Mouse (Mus musculus) thymus, adult 2 months (tissue): ENCODE measurements around the gene Ankrd44. TPM values are rescaled to one million over a fixed set of nuclear protein-coding genes. Genes with fewer than 3 reads are reported as not detected.

Experiments
- DNase-seq: peaks from one replicate; pipeline ENCODE4 v3.0.0; 2021
- H3K27ac ChIP-seq: fragments of 200-500 bp; 2 replicates; pipeline ENCODE4 v1.5.1; 2012; ENCODE audit warnings: low read length, control low read depth; ENCODE audit not compliant: control insufficient read depth, insufficient read depth
- H3K27me3 ChIP-seq: fragments of 200-500 bp; 2 replicates; pipeline ENCODE4 v1.6.1; 2012; ENCODE audit warnings: mild to moderate bottlenecking, low read length, moderate library complexity, mixed read lengths; ENCODE audit not compliant: control insufficient read depth, insufficient read depth
- H3K36me3 ChIP-seq: fragments of 200-500 bp; 2 replicates; pipeline ENCODE4 v1.6.1; 2012; ENCODE audit warnings: mild to moderate bottlenecking, low read length, moderate library complexity; ENCODE audit not compliant: control insufficient read depth, insufficient read depth
- H3K4me1 ChIP-seq: fragments of 200-500 bp; replicated peaks from 2 replicates; pipeline ENCODE4 v1.6.1; 2012; ENCODE audit warnings: low read length; ENCODE audit not compliant: control insufficient read depth, insufficient read depth
- H3K4me3 ChIP-seq: fragments of 200-500 bp; 2 replicates; pipeline ENCODE4 v1.5.1; 2012; ENCODE audit warnings: mild to moderate bottlenecking, low read length, control low read depth, moderate library complexity; ENCODE audit not compliant: control insufficient read depth, insufficient read depth
- CTCF ChIP-seq: fragments of 200-500 bp; IDR thresholded peaks from 2 replicates; pipeline ENCODE4 v1.5.1; 2012; ENCODE audit warnings: mild to moderate bottlenecking, control low read depth, low read length, moderate library complexity, borderline replicate concordance; ENCODE audit not compliant: control insufficient read depth, poor library complexity, insufficient read depth; ENCODE audit errors: extremely low read depth
- POLR2A ChIP-seq: fragments of 200-500 bp; IDR thresholded peaks from 2 replicates; pipeline ENCODE4 v1.6.1; 2012; ENCODE audit warnings: mild to moderate bottlenecking, low read length, control low read depth, moderate library complexity; ENCODE audit not compliant: control insufficient read depth, poor library complexity, insufficient read depth; ENCODE audit errors: extremely low read depth
- WGBS: fragments of 180-500 bp; shearing (Covaris S2); methylation state at CpG from one replicate; pipeline ENCODE4 v1.1.7; 2018; 5-methylcytosine and 5-hydroxymethylcytosine counted together
- polyA plus RNA-seq: library from polyadenylated mRNA; depleted of rRNA; stranded (reverse); fragments of >200 nt; gene quantifications from 2 replicates; pipeline ENCODE4 v1.2.3, GENCODE M21; 2012

Gene Ankrd44
- polyA plus RNA-seq, 1 experiment, result 92.9 TPM

- H3K4me3 ChIP-seq, result no peak overlapping the region
- H3K27ac ChIP-seq, result no peak overlapping the region
- no peak for DNase-seq
- WGBS, result 92% methylated on average over 3 of the region's 3 CpGs
- no peak for TF ChIP-seq POLR2A
- TF ChIP-seq CTCF, result no peak
- H3K36me3 ChIP-seq, result peaks cover 29% of the 10 kb centered on the region
- no peaks in the 10 kb centered on the region for H3K4me1 ChIP-seq
- no peaks in the 10 kb centered on the region for H3K27me3 ChIP-seq
Measured at GRCm38 (mm10) chr1:54711568-54711967, 214.6 kb downstream of the Ankrd44 start.

GRCm38 (mm10) chr1:54710550-54710949, 215.6 kb downstream of the Ankrd44 start:
- H3K27ac ChIP-seq, result no peak overlapping the region
- no peaks in the 10 kb centered on the region for H3K4me1 ChIP-seq
- no peak for DNase-seq
- H3K27me3 ChIP-seq, result no peaks in the 10 kb centered on the region
- TF ChIP-seq CTCF (no peak), POLR2A (no peak)
- H3K36me3 ChIP-seq, result peaks cover 28% of the 10 kb centered on the region
- 53% methylated on average over 1 of the region's 1 CpGs for WGBS
- H3K4me3 ChIP-seq, result no peak overlapping the region

- Histone ChIP-seq H3K4me1 (no peaks in the 10 kb centered on the region), H3K36me3 (peaks cover 18% of the 10 kb centered on the region), H3K4me3 (no peak overlapping the region), H3K27ac (no peak overlapping the region), H3K27me3 (no peaks in the 10 kb centered on the region)
- TF ChIP-seq CTCF, result no peak
- TF ChIP-seq POLR2A, result no peak
- DNase-seq, result no peak
- WGBS, result 98% methylated on average over 8 of the region's 8 CpGs
Measured at GRCm38 (mm10) chr1:54707888-54708565, 218.2 kb downstream of the Ankrd44 start.

- H3K4me1 ChIP-seq, result no peaks in the 10 kb centered on the region
- H3K4me3 ChIP-seq, result no peak overlapping the region
- DNase-seq, result no peak
- H3K27ac ChIP-seq, result no peak overlapping the region
- H3K36me3 ChIP-seq, result peaks cover 14% of the 10 kb centered on the region
- WGBS, result 93% methylated on average over 10 of the region's 10 CpGs
- H3K27me3 ChIP-seq, result no peaks in the 10 kb centered on the region
- TF ChIP-seq CTCF (no peak), POLR2A (no peak)
Measured at GRCm38 (mm10) chr1:54707036-54707887, 218.9 kb downstream of the Ankrd44 start.

- Histone ChIP-seq H3K4me3 (no peak overlapping the region), H3K36me3 (peaks cover 7% of the 10 kb centered on the region), H3K4me1 (no peaks in the 10 kb centered on the region), H3K27ac (no peak overlapping the region), H3K27me3 (no peaks in the 10 kb centered on the region)
- DNase-seq, result no peak
- WGBS, result 49% methylated on average over 3 of the region's 3 CpGs
- no peak for TF ChIP-seq POLR2A
- TF ChIP-seq CTCF, result no peak
Measured at GRCm38 (mm10) chr1:54706621-54707020, 219.6 kb downstream of the Ankrd44 start.

- Histone ChIP-seq H3K27me3 (no peaks in the 10 kb centered on the region), H3K27ac (no peak overlapping the region), H3K4me3 (no peak overlapping the region), H3K36me3 (0 out of 2 replicates have a peak, but pooled peaks cover 3% of the 10 kb centered on the region), H3K4me1 (no peaks in the 10 kb centered on the region)
- 98% methylated on average over 1 of the region's 1 CpGs for WGBS
- no peak for DNase-seq
- TF ChIP-seq POLR2A (no peak), CTCF (no peak)
Measured at GRCm38 (mm10) chr1:54703466-54703865, 222.7 kb downstream of the Ankrd44 start.
